Mouse (Mus musculus): ENCODE results near the gene Btf3l4. TPM values are rescaled to one million over a fixed set of nuclear protein-coding genes. Genes with fewer than 3 reads are reported as not detected.
A peak's percentile ranks its signal among the peaks of the same experiment; 100 is the strongest.

The Btf3l4 gene
- polyA plus RNA-seq, 1 experiment from 2014 or later = 305 TPM

GRCm38 (mm10) chr4:108847715-108848504 is 14.5 kb upstream of the Btf3l4 start, which contains the start of gene Kti12:
Gene Kti12 (plus strand): TSS chr4:108847785.
- WGBS = under 1% methylated on average over 77 of the region's 77 CpGs
- peak; percentile 80 for ATAC-seq (replicated peaks; ENCODE audit: insufficient number of reproducible peaks, low FRiP score, low TSS enrichment, low read depth)

GRCm38 (mm10) chr4:108845824-108846569 is 12.6 kb upstream of the Btf3l4 start:
- 87% methylated on average over 5 of the region's 5 CpGs for WGBS
- DNase-seq (ENCODE audit: low spot score) (no peak), ATAC-seq (replicated peaks; ENCODE audit: insufficient number of reproducible peaks, low FRiP score, low TSS enrichment, low read depth) (no peak)
- Histone ChIP-seq H3K27ac (replicated peaks; ENCODE audit: low read depth, low read length) (no peak overlapping the region), H3K4me3 (ENCODE audit: low read depth, low read length) (no peak overlapping the region), H3K9ac (replicated peaks; ENCODE audit: low read length) (no peak overlapping the region), H3K36me3 (replicated peaks; ENCODE audit: control insufficient read depth, insufficient read depth, low read depth, low read length) (peaks cover 2% of the 10 kb centered on the region; the same call in 1 of the 2 replicates), H3K9me3 (replicated peaks; ENCODE audit: control insufficient read depth, low read length) (no peaks in the 10 kb centered on the region), H3K27me3 (ENCODE audit: control insufficient read depth, insufficient read depth, low read length) (no peaks in the 10 kb centered on the region), H3K4me2 (ENCODE audit: low read depth, low read length) (no peak overlapping the region), H3K4me1 (ENCODE audit: control insufficient read depth, insufficient read depth, low read length) (no peaks in the 10 kb centered on the region)

More at GRCm38 (mm10) chr4:108847715-108848504, 14.5 kb upstream of the Btf3l4 start, which contains the start of gene Kti12:
- H3K4me1 ChIP-seq (ENCODE audit: control insufficient read depth, insufficient read depth, low read length) = no peaks in the 10 kb centered on the region
- peak within 1 kb of the TSS; percentile 89 for H3K4me3 ChIP-seq (ENCODE audit: low read depth, low read length)
- H3K9ac ChIP-seq (replicated peaks; ENCODE audit: low read length) = peak within 1 kb of the TSS; percentile 86
- H3K9me3 ChIP-seq (replicated peaks; ENCODE audit: control insufficient read depth, low read length) = no peaks in the 10 kb centered on the region
- peaks cover 2% of the 10 kb centered on the region; the same call in 1 of the 2 replicates for H3K36me3 ChIP-seq (replicated peaks; ENCODE audit: control insufficient read depth, insufficient read depth, low read depth, low read length)
- H3K27ac ChIP-seq (replicated peaks; ENCODE audit: low read depth, low read length) = peak within 1 kb of the TSS; percentile 88
- DNase-seq (ENCODE audit: low spot score) = peak; percentile 92
- peak within 1 kb of the TSS; percentile 92 for H3K4me2 ChIP-seq (ENCODE audit: low read depth, low read length)
- H3K27me3 ChIP-seq (ENCODE audit: control insufficient read depth, insufficient read depth, low read length) = no peaks in the 10 kb centered on the region

GRCm38 (mm10) chr4:108843336-108843735 is 9.9 kb upstream of the Btf3l4 start:
- H3K27me3 ChIP-seq (ENCODE audit: control insufficient read depth, insufficient read depth, low read length) = no peaks in the 10 kb centered on the region
- H3K4me2 ChIP-seq (ENCODE audit: low read depth, low read length) = no peak overlapping the region
- DNase-seq (ENCODE audit: low spot score) (no peak), ATAC-seq (replicated peaks; ENCODE audit: insufficient number of reproducible peaks, low FRiP score, low TSS enrichment, low read depth) (no peak)
- no peaks in the 10 kb centered on the region for H3K36me3 ChIP-seq (replicated peaks; ENCODE audit: control insufficient read depth, insufficient read depth, low read depth, low read length)
- H3K9me3 ChIP-seq (replicated peaks; ENCODE audit: control insufficient read depth, low read length) = no peaks in the 10 kb centered on the region
- H3K27ac ChIP-seq (replicated peaks; ENCODE audit: low read depth, low read length) = no peak overlapping the region
- no peak overlapping the region for H3K9ac ChIP-seq (replicated peaks; ENCODE audit: low read length)
- H3K4me1 ChIP-seq (ENCODE audit: control insufficient read depth, insufficient read depth, low read length) = no peaks in the 10 kb centered on the region
- H3K4me3 ChIP-seq (ENCODE audit: low read depth, low read length) = no peak overlapping the region

- Histone ChIP-seq H3K27me3 (ENCODE audit: control insufficient read depth, insufficient read depth, low read length) (no peaks in the 10 kb centered on the region), H3K4me2 (ENCODE audit: low read depth, low read length) (no peak overlapping the region), H3K36me3 (replicated peaks; ENCODE audit: control insufficient read depth, insufficient read depth, low read depth, low read length) (no peaks in the 10 kb centered on the region), H3K27ac (replicated peaks; ENCODE audit: low read depth, low read length) (no peak overlapping the region), H3K4me3 (ENCODE audit: low read depth, low read length) (no peak overlapping the region), H3K9ac (replicated peaks; ENCODE audit: low read length) (no peak overlapping the region), H3K9me3 (replicated peaks; ENCODE audit: control insufficient read depth, low read length) (no peaks in the 10 kb centered on the region), H3K4me1 (ENCODE audit: control insufficient read depth, insufficient read depth, low read length) (no peaks in the 10 kb centered on the region)
- 91% methylated on average over 7 of the region's 7 CpGs for WGBS
- DNase-seq (ENCODE audit: low spot score) (no peak), ATAC-seq (replicated peaks; ENCODE audit: insufficient number of reproducible peaks, low FRiP score, low TSS enrichment, low read depth) (no peak)
These were observed 8.6 kb upstream of the Btf3l4 start for GRCm38 (mm10) chr4:108841920-108842578.

- Histone ChIP-seq H3K4me1 (ENCODE audit: control insufficient read depth, insufficient read depth, low read length) (no peaks in the 10 kb centered on the region), H3K9ac (replicated peaks; ENCODE audit: low read length) (no peak overlapping the region), H3K36me3 (replicated peaks; ENCODE audit: control insufficient read depth, insufficient read depth, low read depth, low read length) (no peaks in the 10 kb centered on the region), H3K4me2 (ENCODE audit: low read depth, low read length) (no peak overlapping the region), H3K4me3 (ENCODE audit: low read depth, low read length) (no peak overlapping the region), H3K9me3 (replicated peaks; ENCODE audit: control insufficient read depth, low read length) (no peaks in the 10 kb centered on the region), H3K27ac (replicated peaks; ENCODE audit: low read depth, low read length) (no peak overlapping the region), H3K27me3 (ENCODE audit: control insufficient read depth, insufficient read depth, low read length) (no peaks in the 10 kb centered on the region)
- ATAC-seq (replicated peaks; ENCODE audit: insufficient number of reproducible peaks, low FRiP score, low TSS enrichment, low read depth) (no peak), DNase-seq (ENCODE audit: low spot score) (no peak)
- 85% methylated on average over 4 of the region's 4 CpGs for WGBS
These were observed 4.6 kb upstream of the Btf3l4 start for GRCm38 (mm10) chr4:108838031-108838430.

GRCm38 (mm10) chr4:108835496-108835895 is 2.1 kb upstream of the Btf3l4 start:
- Histone ChIP-seq H3K4me1 (ENCODE audit: control insufficient read depth, insufficient read depth, low read length) (no peaks in the 10 kb centered on the region), H3K4me3 (ENCODE audit: low read depth, low read length) (peak overlapping the region; percentile 97), H3K4me2 (ENCODE audit: low read depth, low read length) (peak overlapping the region; percentile 66), H3K9ac (replicated peaks; ENCODE audit: low read length) (peak overlapping the region; percentile 81), H3K27ac (replicated peaks; ENCODE audit: low read depth, low read length) (no peak overlapping the region), H3K36me3 (replicated peaks; ENCODE audit: control insufficient read depth, insufficient read depth, low read depth, low read length) (no peaks in the 10 kb centered on the region), H3K9me3 (replicated peaks; ENCODE audit: control insufficient read depth, low read length) (no peaks in the 10 kb centered on the region), H3K27me3 (ENCODE audit: control insufficient read depth, insufficient read depth, low read length) (no peaks in the 10 kb centered on the region)
- ATAC-seq (replicated peaks; ENCODE audit: insufficient number of reproducible peaks, low FRiP score, low TSS enrichment, low read depth) (no peak), DNase-seq (ENCODE audit: low spot score) (no peak)
- WGBS = 69% methylated on average over 3 of the region's 3 CpGs

- ATAC-seq (replicated peaks; ENCODE audit: insufficient number of reproducible peaks, low FRiP score, low TSS enrichment, low read depth) = no peak
- H3K4me3 ChIP-seq (ENCODE audit: low read depth, low read length) = peak overlapping the region; percentile 97
- H3K27ac ChIP-seq (replicated peaks; ENCODE audit: low read depth, low read length) = peak overlapping the region; percentile 98
- peak; percentile 15 for DNase-seq (ENCODE audit: low spot score)
- H3K36me3 ChIP-seq (replicated peaks; ENCODE audit: control insufficient read depth, insufficient read depth, low read depth, low read length) = no peaks in the 10 kb centered on the region
- H3K9me3 ChIP-seq (replicated peaks; ENCODE audit: control insufficient read depth, low read length) = no peaks in the 10 kb centered on the region
- H3K4me2 ChIP-seq (ENCODE audit: low read depth, low read length) = peak overlapping the region; percentile 66
- no peaks in the 10 kb centered on the region for H3K4me1 ChIP-seq (ENCODE audit: control insufficient read depth, insufficient read depth, low read length)
- 0% methylated on average over 15 of the region's 15 CpGs for WGBS
- peak overlapping the region; percentile 81 for H3K9ac ChIP-seq (replicated peaks; ENCODE audit: low read length)
- H3K27me3 ChIP-seq (ENCODE audit: control insufficient read depth, insufficient read depth, low read length) = no peaks in the 10 kb centered on the region
These were observed 1.5 kb upstream of the Btf3l4 start for GRCm38 (mm10) chr4:108834971-108835311.
